Mouse (Mus musculus): Measurements from ENCODE around the gene Armh3. TPM values are rescaled to one million over a fixed set of nuclear protein-coding genes. Genes with fewer than 3 reads are reported as not detected.
A peak's percentile ranks its signal among the peaks of the same experiment; 100 is the strongest.

Gene Armh3
- polyA plus RNA-seq, 1 experiment from 2014 or later, result 23.1 TPM

GRCm38 (mm10) chr19:45827125-45827524 lies 171.2 kb downstream of the Armh3 start:
- no peak for ATAC-seq (ENCODE audit: low FRiP score, low read depth)
- 87% methylated on average over 5 of the region's 5 CpGs for WGBS
- Histone ChIP-seq H3K9me3 (no peaks in the 10 kb centered on the region), H3K9ac (no peak overlapping the region), H3K4me2 (no peak overlapping the region), H3K4me3 (no peak overlapping the region), H3K27me3 (no peaks in the 10 kb centered on the region), H3K4me1 (replicated peaks) (peaks cover 3% of the 10 kb centered on the region; the same call in 1 of the 2 replicates), H3K36me3 (0 out of 2 replicates have a peak, but pooled peaks cover 3% of the 10 kb centered on the region), H3K27ac (replicated peaks) (no peak overlapping the region)

- no peak overlapping the region for H3K9ac ChIP-seq
- whole genome bisulfite sequencing, result 85% methylated on average over 3 of the region's 3 CpGs
- H3K36me3 ChIP-seq, result 0 out of 2 replicates have a peak, but pooled peaks cover 3% of the 10 kb centered on the region
- H3K4me3 ChIP-seq, result no peak overlapping the region
- ATAC-seq (ENCODE audit: low FRiP score, low read depth), result no peak
- no peaks in the 10 kb centered on the region for H3K27me3 ChIP-seq
- H3K9me3 ChIP-seq, result no peaks in the 10 kb centered on the region
- no peak overlapping the region for H3K4me2 ChIP-seq
- H3K4me1 ChIP-seq (replicated peaks), result peaks cover 12% of the 10 kb centered on the region
- H3K27ac ChIP-seq (replicated peaks), result no peak overlapping the region
These were observed 172.1 kb downstream of the Armh3 start for GRCm38 (mm10) chr19:45826146-45826545.

- no peak overlapping the region for H3K9ac ChIP-seq
These were observed 176.5 kb downstream of the Armh3 start for GRCm38 (mm10) chr19:45821832-45822231.

GRCm38 (mm10) chr19:45817816-45818490 lies 180.3 kb downstream of the Armh3 start:
- Histone ChIP-seq H3K27me3 (no peaks in the 10 kb centered on the region), H3K9me3 (no peaks in the 10 kb centered on the region), H3K4me3 (no peak overlapping the region), H3K4me1 (replicated peaks) (peaks cover 36% of the 10 kb centered on the region), H3K36me3 (no peaks in the 10 kb centered on the region), H3K9ac (no peak overlapping the region), H3K4me2 (no peak overlapping the region), H3K27ac (replicated peaks) (no peak overlapping the region)
- whole genome bisulfite sequencing, result 72% methylated on average over 11 of the region's 11 CpGs
- no peak for ATAC-seq (ENCODE audit: low FRiP score, low read depth)

More at GRCm38 (mm10) chr19:45821832-45822231, 176.5 kb downstream of the Armh3 start:
- Histone ChIP-seq H3K27me3 (no peaks in the 10 kb centered on the region), H3K4me2 (no peak overlapping the region), H3K4me1 (replicated peaks) (peaks cover 13% of the 10 kb centered on the region), H3K4me3 (no peak overlapping the region), H3K9me3 (no peaks in the 10 kb centered on the region), H3K27ac (replicated peaks) (no peak overlapping the region), H3K36me3 (no peaks in the 10 kb centered on the region)
- WGBS, result 57% methylated on average over 5 of the region's 5 CpGs
- ATAC-seq (ENCODE audit: low FRiP score, low read depth), result peak; percentile 48; the same call in 1 of the 2 replicates

GRCm38 (mm10) chr19:45816727-45817126 lies 181.6 kb downstream of the Armh3 start:
- H3K9ac ChIP-seq, result no peak overlapping the region
- peaks cover 42% of the 10 kb centered on the region for H3K4me1 ChIP-seq (replicated peaks)
- 24% methylated on average over 8 of the region's 8 CpGs for WGBS
- no peaks in the 10 kb centered on the region for H3K9me3 ChIP-seq
- H3K27ac ChIP-seq (replicated peaks), result no peak overlapping the region
- no peak for ATAC-seq (ENCODE audit: low FRiP score, low read depth)
- H3K4me2 ChIP-seq, result peak overlapping the region; percentile 95
- H3K27me3 ChIP-seq, result no peaks in the 10 kb centered on the region
- H3K4me3 ChIP-seq, result no peak overlapping the region
- no peaks in the 10 kb centered on the region for H3K36me3 ChIP-seq

- H3K9ac ChIP-seq, result peak within 1 kb of the TSS; percentile 44
- H3K9me3 ChIP-seq, result no peaks in the 10 kb centered on the region
- H3K4me3 ChIP-seq, result peak within 1 kb of the TSS; percentile 46
- peak within 1 kb of the TSS; percentile 95 for H3K4me2 ChIP-seq
- H3K27ac ChIP-seq (replicated peaks), result 0 out of 2 replicates have a peak within 1 kb of the TSS, but pooled peaks have one; percentile 11
- H3K36me3 ChIP-seq, result no peaks in the 10 kb centered on the region
- H3K4me1 ChIP-seq (replicated peaks), result peaks cover 36% of the 10 kb centered on the region
- no peaks in the 10 kb centered on the region for H3K27me3 ChIP-seq
- under 1% methylated on average over 29 of the region's 29 CpGs for WGBS
- ATAC-seq (ENCODE audit: low FRiP score, low read depth), result peak; percentile 46; the same call in 1 of the 2 replicates
These were observed 182.4 kb downstream of the Armh3 start, which contains the start of gene Kcnip2 for GRCm38 (mm10) chr19:45815831-45816405. TSS of gene Kcnip2 (minus strand) at chr19:45816061.

GRCm38 (mm10) chr19:45815170-45815569 lies 183.1 kb downstream of the Armh3 start:
- peak; percentile 24; the same call in 1 of the 2 replicates for ATAC-seq (ENCODE audit: low FRiP score, low read depth)
- Histone ChIP-seq H3K9ac (peak overlapping the region; percentile 44), H3K4me3 (peak overlapping the region; percentile 46), H3K36me3 (no peaks in the 10 kb centered on the region), H3K27ac (replicated peaks) (no peak overlapping the region), H3K27me3 (no peaks in the 10 kb centered on the region), H3K9me3 (no peaks in the 10 kb centered on the region), H3K4me2 (peak overlapping the region; percentile 95), H3K4me1 (replicated peaks) (peaks cover 36% of the 10 kb centered on the region)
- 68% methylated on average over 10 of the region's 10 CpGs for WGBS

- no peak overlapping the region for H3K4me3 ChIP-seq
- H3K36me3 ChIP-seq, result no peaks in the 10 kb centered on the region
- 11% methylated on average over 12 of the region's 12 CpGs for WGBS
- no peaks in the 10 kb centered on the region for H3K9me3 ChIP-seq
- peaks cover 36% of the 10 kb centered on the region for H3K4me1 ChIP-seq (replicated peaks)
- H3K9ac ChIP-seq, result no peak overlapping the region
- H3K27ac ChIP-seq (replicated peaks), result no peak overlapping the region
- no peak for ATAC-seq (ENCODE audit: low FRiP score, low read depth)
- no peaks in the 10 kb centered on the region for H3K27me3 ChIP-seq
- H3K4me2 ChIP-seq, result no peak overlapping the region; the same call in 1 of the 2 replicates
These were observed 184.5 kb downstream of the Armh3 start for GRCm38 (mm10) chr19:45813801-45814200.

GRCm38 (mm10) chr19:45813263-45813662 lies 185.0 kb downstream of the Armh3 start:
- Histone ChIP-seq H3K4me1 (replicated peaks) (peaks cover 36% of the 10 kb centered on the region), H3K36me3 (no peaks in the 10 kb centered on the region), H3K4me3 (peak overlapping the region; percentile 36; the same call in 1 of the 2 replicates), H3K9me3 (no peaks in the 10 kb centered on the region), H3K27ac (replicated peaks) (no peak overlapping the region), H3K4me2 (peak overlapping the region; percentile 75), H3K9ac (no peak overlapping the region), H3K27me3 (no peaks in the 10 kb centered on the region)
- ATAC-seq (ENCODE audit: low FRiP score, low read depth), result peak; percentile 13; the same call in 1 of the 2 replicates
- 7% methylated on average over 11 of the region's 11 CpGs for WGBS

GRCm38 (mm10) chr19:45812673-45813252 lies 185.5 kb downstream of the Armh3 start:
- H3K27ac ChIP-seq (replicated peaks), result no peak overlapping the region
- H3K9ac ChIP-seq, result no peak overlapping the region
- H3K4me3 ChIP-seq, result peak overlapping the region; percentile 36
- WGBS, result 19% methylated on average over 8 of the region's 8 CpGs
- ATAC-seq (ENCODE audit: low FRiP score, low read depth), result no peak
- peak overlapping the region; percentile 75 for H3K4me2 ChIP-seq
- no peaks in the 10 kb centered on the region for H3K27me3 ChIP-seq
- H3K9me3 ChIP-seq, result no peaks in the 10 kb centered on the region
- H3K4me1 ChIP-seq (replicated peaks), result peaks cover 36% of the 10 kb centered on the region
- no peaks in the 10 kb centered on the region for H3K36me3 ChIP-seq

- H3K4me2 ChIP-seq, result peak overlapping the region; percentile 75
- no peaks in the 10 kb centered on the region for H3K27me3 ChIP-seq
- H3K27ac ChIP-seq (replicated peaks), result no peak overlapping the region
- peak; percentile 21; the same call in 1 of the 2 replicates for ATAC-seq (ENCODE audit: low FRiP score, low read depth)
- peak overlapping the region; percentile 15; the same call in 1 of the 2 replicates for H3K9ac ChIP-seq
- WGBS, result 1% methylated on average over 16 of the region's 16 CpGs
- peaks cover 36% of the 10 kb centered on the region for H3K4me1 ChIP-seq (replicated peaks)
- H3K4me3 ChIP-seq, result peak overlapping the region; percentile 36
- H3K36me3 ChIP-seq, result no peaks in the 10 kb centered on the region
- no peaks in the 10 kb centered on the region for H3K9me3 ChIP-seq
These were observed 186.2 kb downstream of the Armh3 start for GRCm38 (mm10) chr19:45812115-45812514.

Measured in hindbrain, embryonic 15.5 days (tissue).